Mouse (Mus musculus): Measurements from ENCODE around the gene Slc24a3.

GRCm38 (mm10) chr2:145583103-145583502 lies 415.5 kb downstream of the Slc24a3 start:
- TF ChIP-seq CTCF (IDR thresholded peaks at IDR 0.05; ENCODE audit: borderline replicate concordance, extremely low read depth, insufficient read depth, insufficient read length) (no peak), POLR2A (IDR thresholded peaks at IDR 0.05; ENCODE audit: borderline replicate concordance, extremely low read depth, insufficient read depth, insufficient read length, poor library complexity, severe bottlenecking) (no peak)

Measured in brain, embryonic 14.5 days (tissue).